Mouse (Mus musculus): ENCODE results near the gene Cnksr3. TPM values are rescaled to one million over a fixed set of nuclear protein-coding genes. Genes with fewer than 3 reads are reported as not detected.

Gene Cnksr3
- polyA plus RNA-seq, 1 experiment from 2014 or later, result 15.2 TPM

- H3K4me1 ChIP-seq (ENCODE audit: control insufficient read depth, insufficient read depth, low read length), result peaks cover 15% of the 10 kb centered on the region; the same call in 1 of the 2 replicates
- ATAC-seq (ENCODE audit: low FRiP score, low TSS enrichment), result peak; percentile 6; the same call in 1 of the 2 replicates
- peak overlapping the region; percentile 46 for H3K9ac ChIP-seq (ENCODE audit: low read depth, low read length)
- peak overlapping the region; percentile 82 for H3K27ac ChIP-seq (ENCODE audit: low read depth, low read length)
- WGBS, result 11% methylated on average over 10 of the region's 10 CpGs
- no peaks in the 10 kb centered on the region for H3K36me3 ChIP-seq (ENCODE audit: control insufficient read depth, insufficient read depth, low read length)
- H3K4me3 ChIP-seq (ENCODE audit: low read length), result peak overlapping the region; percentile 71
- peak overlapping the region; percentile 82 for H3K4me2 ChIP-seq (replicated peaks; ENCODE audit: low read depth, low read length)
- H3K27me3 ChIP-seq (ENCODE audit: control insufficient read depth, insufficient read depth, low read length), result no peaks in the 10 kb centered on the region
- H3K9me3 ChIP-seq (ENCODE audit: control insufficient read depth, low read length), result no peaks in the 10 kb centered on the region
These were observed 500 bp upstream of the Cnksr3 start for GRCm38 (mm10) chr10:7212537-7212936.

DNA sequence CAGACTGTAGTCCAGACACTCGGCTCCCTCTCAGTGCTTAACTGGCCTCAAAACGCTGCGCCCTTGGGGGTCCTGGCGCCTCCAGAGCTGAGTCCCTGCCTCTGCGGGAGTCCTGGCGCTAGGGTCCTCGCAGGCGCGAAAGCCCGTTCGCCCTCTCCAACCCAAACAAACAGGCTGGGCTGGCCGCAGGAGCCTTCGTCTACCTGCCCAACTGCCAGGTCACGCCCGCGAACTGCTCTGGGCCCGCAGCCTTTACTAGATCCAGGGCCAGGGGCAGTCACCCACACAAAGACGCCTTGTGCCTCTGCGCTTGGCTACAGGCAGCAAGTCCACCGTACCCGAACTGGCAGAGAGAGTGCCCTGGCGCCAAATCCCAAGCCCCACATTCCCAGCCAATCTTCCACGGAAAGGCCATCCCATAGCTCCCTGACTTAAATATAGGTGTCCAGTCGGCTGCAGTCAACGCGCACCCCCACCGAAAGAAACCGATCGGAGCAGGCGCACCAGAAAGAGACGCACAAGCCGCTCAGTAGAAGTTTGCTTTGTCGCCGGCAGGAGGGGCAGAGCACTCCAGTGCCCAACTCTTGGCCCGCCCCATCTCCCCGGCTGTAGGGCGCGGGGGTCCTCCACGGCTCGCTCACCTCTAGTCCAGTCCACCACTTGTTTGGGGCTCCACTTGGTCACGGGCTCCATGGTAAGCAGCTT is 894 bp downstream of the Cnksr3 start:
- ATAC-seq (ENCODE audit: low FRiP score, low TSS enrichment), result peak; percentile 88
- Histone ChIP-seq H3K4me3 (ENCODE audit: low read length) (peak overlapping the region; percentile 71), H3K9ac (ENCODE audit: low read depth, low read length) (peak overlapping the region; percentile 84), H3K27me3 (ENCODE audit: control insufficient read depth, insufficient read depth, low read length) (no peaks in the 10 kb centered on the region), H3K27ac (ENCODE audit: low read depth, low read length) (peak overlapping the region; percentile 90), H3K4me2 (replicated peaks; ENCODE audit: low read depth, low read length) (peak overlapping the region; percentile 82), H3K36me3 (ENCODE audit: control insufficient read depth, insufficient read depth, low read length) (no peaks in the 10 kb centered on the region), H3K4me1 (ENCODE audit: control insufficient read depth, insufficient read depth, low read length) (peaks cover 21% of the 10 kb centered on the region; the same call in 1 of the 2 replicates), H3K9me3 (ENCODE audit: control insufficient read depth, low read length) (no peaks in the 10 kb centered on the region)
- 0% methylated on average over 41 of the region's 41 CpGs for WGBS

- peak overlapping the region; percentile 71 for H3K4me3 ChIP-seq (ENCODE audit: low read length)
- no peaks in the 10 kb centered on the region for H3K27me3 ChIP-seq (ENCODE audit: control insufficient read depth, insufficient read depth, low read length)
- H3K9me3 ChIP-seq (ENCODE audit: control insufficient read depth, low read length), result no peaks in the 10 kb centered on the region
- WGBS, result 61% methylated on average over 5 of the region's 5 CpGs
- peak overlapping the region; percentile 84 for H3K9ac ChIP-seq (ENCODE audit: low read depth, low read length)
- H3K27ac ChIP-seq (ENCODE audit: low read depth, low read length), result no peak overlapping the region
- peak overlapping the region; percentile 82 for H3K4me2 ChIP-seq (replicated peaks; ENCODE audit: low read depth, low read length)
- H3K4me1 ChIP-seq (ENCODE audit: control insufficient read depth, insufficient read depth, low read length), result peaks cover 21% of the 10 kb centered on the region; the same call in 1 of the 2 replicates
- no peaks in the 10 kb centered on the region for H3K36me3 ChIP-seq (ENCODE audit: control insufficient read depth, insufficient read depth, low read length)
- ATAC-seq (ENCODE audit: low FRiP score, low TSS enrichment), result no peak
These were observed 2.2 kb downstream of the Cnksr3 start for GRCm38 (mm10) chr10:7209691-7210455.

DNA sequence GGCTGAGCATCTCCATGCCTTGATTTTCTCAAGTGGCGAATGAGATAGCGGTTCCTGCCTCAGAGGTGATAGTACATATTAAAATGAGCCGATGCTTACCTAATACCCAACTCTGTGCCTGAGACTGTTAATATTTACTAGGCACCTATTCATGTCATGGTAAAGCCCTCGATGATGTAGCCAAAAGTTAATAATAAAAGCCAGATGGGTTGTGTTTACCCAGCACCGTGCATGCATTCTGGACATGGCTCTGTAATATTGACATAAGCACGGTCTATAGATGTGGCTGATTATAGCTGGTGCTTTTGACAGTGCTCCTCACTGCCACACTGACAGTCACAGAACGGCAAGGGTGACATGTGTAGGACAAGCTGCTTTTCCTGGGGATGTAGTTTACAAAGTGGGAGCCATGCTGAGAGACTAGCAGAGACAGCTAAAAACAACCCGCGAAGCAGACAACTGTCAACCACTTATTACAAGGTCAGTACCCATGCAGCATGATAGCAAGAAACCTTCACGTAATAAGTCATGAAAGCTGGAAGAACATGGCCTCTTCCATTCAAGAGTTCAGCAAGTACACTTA is 3.1 kb downstream of the Cnksr3 start:
- no peak for ATAC-seq (ENCODE audit: low FRiP score, low TSS enrichment)
- Histone ChIP-seq H3K36me3 (ENCODE audit: control insufficient read depth, insufficient read depth, low read length) (no peaks in the 10 kb centered on the region), H3K4me2 (replicated peaks; ENCODE audit: low read depth, low read length) (no peak overlapping the region), H3K4me3 (ENCODE audit: low read length) (no peak overlapping the region), H3K9me3 (ENCODE audit: control insufficient read depth, low read length) (no peaks in the 10 kb centered on the region), H3K9ac (ENCODE audit: low read depth, low read length) (no peak overlapping the region), H3K27me3 (ENCODE audit: control insufficient read depth, insufficient read depth, low read length) (no peaks in the 10 kb centered on the region), H3K4me1 (ENCODE audit: control insufficient read depth, insufficient read depth, low read length) (peaks cover 21% of the 10 kb centered on the region; the same call in 1 of the 2 replicates), H3K27ac (ENCODE audit: low read depth, low read length) (no peak overlapping the region)
- WGBS, result 77% methylated on average over 10 of the region's 10 CpGs

DNA sequence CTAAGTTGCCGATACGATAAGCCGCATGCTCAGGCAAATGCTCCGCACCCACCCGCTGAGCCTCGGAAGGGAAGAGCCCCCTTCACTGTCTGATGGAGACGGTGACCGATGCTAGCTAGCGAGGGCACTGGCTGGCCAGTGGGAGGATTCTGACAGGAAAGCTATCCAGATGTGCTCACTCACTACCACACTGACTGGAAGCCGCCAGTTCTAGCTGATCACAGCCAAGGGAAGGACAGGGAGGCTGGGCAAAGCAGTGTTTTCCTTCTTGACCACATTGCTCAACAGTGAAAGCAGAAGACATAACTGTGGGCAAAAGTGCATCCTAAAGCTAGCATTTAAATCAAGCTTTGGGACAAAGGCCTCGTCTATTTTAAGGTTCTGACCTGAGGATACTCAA is 4.7 kb downstream of the Cnksr3 start:
- WGBS, result 59% methylated on average over 11 of the region's 11 CpGs
- H3K9ac ChIP-seq (ENCODE audit: low read depth, low read length), result no peak overlapping the region
- no peaks in the 10 kb centered on the region for H3K9me3 ChIP-seq (ENCODE audit: control insufficient read depth, low read length)
- no peaks in the 10 kb centered on the region for H3K36me3 ChIP-seq (ENCODE audit: control insufficient read depth, insufficient read depth, low read length)
- ATAC-seq (ENCODE audit: low FRiP score, low TSS enrichment), result no peak
- H3K27me3 ChIP-seq (ENCODE audit: control insufficient read depth, insufficient read depth, low read length), result no peaks in the 10 kb centered on the region
- H3K27ac ChIP-seq (ENCODE audit: low read depth, low read length), result no peak overlapping the region
- peaks cover 13% of the 10 kb centered on the region; the same call in 1 of the 2 replicates for H3K4me1 ChIP-seq (ENCODE audit: control insufficient read depth, insufficient read depth, low read length)
- no peak overlapping the region for H3K4me2 ChIP-seq (replicated peaks; ENCODE audit: low read depth, low read length)
- no peak overlapping the region for H3K4me3 ChIP-seq (ENCODE audit: low read length)

GRCm38 (mm10) chr10:7206571-7206970 is 5.5 kb downstream of the Cnksr3 start:
- no peak overlapping the region for H3K4me2 ChIP-seq (replicated peaks; ENCODE audit: low read depth, low read length)
- no peaks in the 10 kb centered on the region for H3K27me3 ChIP-seq (ENCODE audit: control insufficient read depth, insufficient read depth, low read length)
- peaks cover 13% of the 10 kb centered on the region; the same call in 1 of the 2 replicates for H3K4me1 ChIP-seq (ENCODE audit: control insufficient read depth, insufficient read depth, low read length)
- no peak for ATAC-seq (ENCODE audit: low FRiP score, low TSS enrichment)
- 40% methylated on average over 7 of the region's 7 CpGs for WGBS
- H3K9ac ChIP-seq (ENCODE audit: low read depth, low read length), result no peak overlapping the region
- no peak overlapping the region for H3K27ac ChIP-seq (ENCODE audit: low read depth, low read length)
- H3K9me3 ChIP-seq (ENCODE audit: control insufficient read depth, low read length), result no peaks in the 10 kb centered on the region
- H3K4me3 ChIP-seq (ENCODE audit: low read length), result no peak overlapping the region
- no peaks in the 10 kb centered on the region for H3K36me3 ChIP-seq (ENCODE audit: control insufficient read depth, insufficient read depth, low read length)

DNA sequence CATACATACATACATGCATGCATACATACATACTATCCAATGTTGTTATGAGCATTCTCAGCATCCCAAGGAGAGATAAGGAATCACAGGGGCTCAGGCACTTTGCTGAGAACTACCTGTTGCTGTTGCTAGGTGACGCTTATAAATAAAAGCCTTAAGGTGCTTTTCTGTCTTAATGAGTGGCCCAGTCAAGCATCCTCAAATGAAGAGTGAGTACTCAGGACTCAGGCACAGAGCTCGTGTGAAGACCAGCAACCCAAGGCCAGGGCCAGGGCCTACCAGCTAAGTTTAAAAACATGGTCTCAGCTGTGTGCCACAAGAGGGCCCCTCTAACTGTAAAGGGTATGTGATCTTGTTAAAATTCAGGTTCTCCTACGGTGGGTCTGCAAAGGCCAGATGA is 6.5 kb downstream of the Cnksr3 start:
- 76% methylated on average over 3 of the region's 3 CpGs for WGBS
- ATAC-seq (ENCODE audit: low FRiP score, low TSS enrichment), result no peak
- Histone ChIP-seq H3K4me1 (ENCODE audit: control insufficient read depth, insufficient read depth, low read length) (peaks cover 13% of the 10 kb centered on the region; the same call in 1 of the 2 replicates), H3K36me3 (ENCODE audit: control insufficient read depth, insufficient read depth, low read length) (no peaks in the 10 kb centered on the region), H3K9ac (ENCODE audit: low read depth, low read length) (no peak overlapping the region), H3K4me2 (replicated peaks; ENCODE audit: low read depth, low read length) (no peak overlapping the region), H3K27ac (ENCODE audit: low read depth, low read length) (no peak overlapping the region), H3K27me3 (ENCODE audit: control insufficient read depth, insufficient read depth, low read length) (no peaks in the 10 kb centered on the region), H3K4me3 (ENCODE audit: low read length) (no peak overlapping the region), H3K9me3 (ENCODE audit: control insufficient read depth, low read length) (no peaks in the 10 kb centered on the region)

DNA sequence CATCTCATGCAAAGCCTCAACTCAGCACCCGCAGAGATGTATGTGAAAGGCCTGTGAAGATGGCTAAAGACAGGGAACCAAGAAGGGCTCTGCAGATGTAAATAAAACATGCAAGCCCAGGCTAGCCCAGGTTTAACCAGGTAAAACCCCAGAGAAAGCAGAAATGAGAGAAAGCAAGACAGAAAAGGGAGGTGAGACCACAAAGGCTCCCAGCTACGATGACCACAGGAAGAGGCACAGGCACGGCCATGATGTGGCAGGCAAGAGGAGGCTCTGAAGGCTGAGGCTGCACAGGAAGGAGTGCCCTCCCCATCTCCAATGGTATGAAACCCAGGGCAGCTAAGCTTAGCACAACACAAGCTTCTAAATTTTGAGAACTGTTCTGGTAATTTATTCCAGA is 7.1 kb downstream of the Cnksr3 start:
- H3K9me3 ChIP-seq (ENCODE audit: control insufficient read depth, low read length), result no peaks in the 10 kb centered on the region
- no peak for ATAC-seq (ENCODE audit: low FRiP score, low TSS enrichment)
- H3K27ac ChIP-seq (ENCODE audit: low read depth, low read length), result no peak overlapping the region
- H3K4me2 ChIP-seq (replicated peaks; ENCODE audit: low read depth, low read length), result no peak overlapping the region
- no peak overlapping the region for H3K9ac ChIP-seq (ENCODE audit: low read depth, low read length)
- H3K4me1 ChIP-seq (ENCODE audit: control insufficient read depth, insufficient read depth, low read length), result peaks cover 13% of the 10 kb centered on the region; the same call in 1 of the 2 replicates
- no peaks in the 10 kb centered on the region for H3K36me3 ChIP-seq (ENCODE audit: control insufficient read depth, insufficient read depth, low read length)
- no peaks in the 10 kb centered on the region for H3K27me3 ChIP-seq (ENCODE audit: control insufficient read depth, insufficient read depth, low read length)
- 86% methylated on average over 3 of the region's 3 CpGs for WGBS
- H3K4me3 ChIP-seq (ENCODE audit: low read length), result no peak overlapping the region
